Mouse (Mus musculus): ENCODE data around the gene Fgfr2.
"Not testable (repeated sequence)": the region's sequence is repeated elsewhere in the genome, so short reads cannot be mapped to it uniquely, and the experiment has no call there.

Gene Fgfr2

DNA sequence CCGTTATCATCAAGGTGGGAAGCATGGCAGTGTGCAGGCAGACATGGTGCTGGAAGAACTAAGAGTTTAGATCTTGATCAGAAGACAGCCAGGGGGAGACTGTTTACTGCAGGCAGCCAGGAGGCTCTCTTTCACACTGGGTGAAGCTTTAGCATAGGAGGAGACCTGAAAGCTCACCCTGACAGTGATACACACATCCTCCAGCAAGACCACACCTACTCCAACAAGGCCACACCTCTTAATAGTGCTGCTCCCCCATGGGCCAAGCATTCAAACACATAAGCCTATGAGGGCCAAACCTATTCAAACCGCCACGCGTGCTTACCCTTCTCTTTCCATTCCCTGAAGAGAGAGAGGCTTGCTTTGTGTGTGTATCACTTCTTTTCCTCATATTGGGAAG, 2559.9 kb downstream of the Fgfr2 start:
- no peak for DNase-seq (ENCODE audit: low read depth)

DNA sequence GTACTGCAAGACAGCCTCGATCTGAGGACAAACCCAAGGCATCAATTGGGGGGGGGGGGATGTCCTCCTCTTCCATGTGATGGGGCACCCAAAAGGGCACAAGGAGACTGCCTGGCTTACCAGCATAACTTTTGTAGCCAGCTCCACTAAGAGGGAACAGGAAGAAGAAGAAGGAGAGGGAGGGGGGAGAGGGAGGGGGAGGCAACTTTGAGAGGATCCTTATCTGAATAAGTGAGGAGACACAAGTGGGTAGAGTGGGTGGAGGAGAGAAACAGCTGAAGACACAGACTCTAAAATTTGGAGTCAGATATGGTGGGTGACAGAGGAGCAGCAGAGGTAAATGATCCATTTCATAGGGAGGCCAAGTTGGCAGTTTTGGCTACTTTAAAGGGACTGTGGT, 2562.2 kb downstream of the Fgfr2 start:
- DNase-seq (ENCODE audit: low read depth), result no peak

DNA sequence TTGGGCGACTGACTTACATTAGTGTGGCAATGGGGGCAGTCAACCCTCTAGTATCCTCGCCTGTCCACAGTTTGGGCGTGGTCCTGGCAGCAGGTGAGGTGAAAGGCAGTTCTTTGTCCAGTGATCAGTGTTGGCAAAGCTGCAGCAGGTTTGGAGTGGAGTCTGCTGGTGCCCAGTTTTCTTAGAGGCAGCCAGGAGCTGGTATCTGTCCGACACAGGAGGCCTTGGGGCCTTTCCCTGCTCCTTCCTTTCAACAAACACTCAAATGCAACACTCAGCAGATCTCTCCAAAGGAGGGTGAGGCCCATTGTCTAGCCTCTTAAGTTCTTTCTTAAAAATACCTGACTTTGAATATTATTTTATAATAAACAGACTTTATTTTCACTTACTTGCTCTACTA, 2564.6 kb downstream of the Fgfr2 start:
- DNase-seq (ENCODE audit: low read depth), result no peak

DNA sequence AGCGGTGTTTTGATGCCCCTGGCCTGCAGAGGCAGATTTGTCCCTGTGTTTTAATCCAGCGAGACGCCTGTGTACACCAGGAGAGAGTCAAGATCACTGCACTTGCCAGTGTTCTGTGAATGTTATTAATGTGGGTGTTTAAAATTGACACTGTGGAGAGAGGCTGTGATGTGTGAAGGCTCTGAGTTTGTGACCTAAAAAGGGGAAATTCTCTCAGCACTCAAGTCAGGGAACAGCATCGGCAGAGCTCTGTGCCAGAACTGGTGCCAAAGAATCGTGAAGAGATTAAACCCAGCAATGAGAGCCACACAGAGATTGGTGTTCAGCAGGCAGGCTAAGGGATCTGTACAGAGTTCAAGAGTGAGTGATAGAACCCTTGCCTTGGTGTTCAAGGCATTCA, 2567.6 kb downstream of the Fgfr2 start:
- DNase-seq (ENCODE audit: low read depth), result no peak

DNA sequence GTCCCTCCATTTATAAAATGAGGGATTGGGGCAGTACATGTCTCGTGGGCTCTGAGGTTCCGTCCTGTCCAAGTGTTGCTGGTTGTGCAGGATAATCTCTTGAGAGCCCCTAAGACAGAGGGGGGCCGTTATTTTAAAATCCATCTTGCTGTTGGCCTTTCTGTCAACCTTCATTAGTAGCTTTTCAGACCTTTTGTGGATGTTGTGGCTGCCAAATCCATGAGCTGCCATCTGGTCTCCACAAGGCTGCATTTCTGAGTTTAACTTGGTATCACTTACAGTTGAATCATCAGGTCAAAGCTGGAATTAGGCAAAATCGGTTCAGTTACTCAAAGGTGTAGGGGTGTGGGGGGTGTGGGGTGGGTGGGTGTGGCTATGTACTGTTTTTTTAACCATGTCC, 2569.8 kb downstream of the Fgfr2 start:
- peak; percentile 49 for DNase-seq (ENCODE audit: low read depth)

DNA sequence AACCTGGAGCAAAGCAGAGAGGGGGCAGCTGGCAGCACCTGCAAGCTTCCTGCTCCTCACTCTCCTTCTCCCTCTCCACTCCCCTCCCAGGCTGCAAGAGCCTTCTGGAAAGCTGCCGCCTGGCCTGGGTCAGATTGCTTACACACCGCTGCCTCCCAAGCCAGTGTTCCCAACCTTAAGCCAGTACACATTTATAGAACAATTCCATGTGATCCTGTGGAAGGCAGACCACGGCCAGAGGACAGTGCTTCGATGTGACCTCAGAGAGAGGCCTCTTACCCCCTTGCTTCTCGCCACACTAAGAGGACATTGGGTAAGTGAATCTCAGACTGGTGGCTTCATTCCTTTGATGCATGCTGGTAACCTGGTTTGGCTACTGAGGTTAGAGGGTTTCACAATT, 2570.4 kb downstream of the Fgfr2 start:
- DNase-seq (ENCODE audit: low read depth), result peak; percentile 73

DNA sequence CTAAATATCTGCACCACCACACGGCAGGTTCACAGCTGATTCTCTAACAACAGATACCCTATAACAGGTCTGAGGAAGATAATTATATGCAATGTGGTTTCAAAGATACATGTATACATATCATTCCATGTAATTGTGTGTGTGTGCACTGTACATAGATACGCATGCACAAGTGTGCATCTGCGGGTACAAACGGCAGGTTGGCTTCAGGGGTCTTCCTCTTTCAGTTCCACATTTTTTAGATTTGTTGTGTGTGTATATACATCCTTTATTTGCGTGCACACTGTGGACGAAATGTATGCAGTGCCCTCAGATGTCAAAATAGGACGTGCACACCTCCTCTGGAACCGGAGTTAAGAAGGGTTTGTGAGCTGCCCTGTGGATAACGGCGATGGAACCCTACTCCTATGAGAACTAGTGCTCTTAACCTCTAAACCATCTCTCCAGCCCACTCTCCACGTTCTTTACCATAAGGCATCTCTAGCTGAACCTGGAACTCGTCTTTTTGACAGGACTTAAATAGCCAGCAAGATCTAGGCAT, 2575.4 kb downstream of the Fgfr2 start:
- DNase-seq (ENCODE audit: low read depth), result no peak

DNA sequence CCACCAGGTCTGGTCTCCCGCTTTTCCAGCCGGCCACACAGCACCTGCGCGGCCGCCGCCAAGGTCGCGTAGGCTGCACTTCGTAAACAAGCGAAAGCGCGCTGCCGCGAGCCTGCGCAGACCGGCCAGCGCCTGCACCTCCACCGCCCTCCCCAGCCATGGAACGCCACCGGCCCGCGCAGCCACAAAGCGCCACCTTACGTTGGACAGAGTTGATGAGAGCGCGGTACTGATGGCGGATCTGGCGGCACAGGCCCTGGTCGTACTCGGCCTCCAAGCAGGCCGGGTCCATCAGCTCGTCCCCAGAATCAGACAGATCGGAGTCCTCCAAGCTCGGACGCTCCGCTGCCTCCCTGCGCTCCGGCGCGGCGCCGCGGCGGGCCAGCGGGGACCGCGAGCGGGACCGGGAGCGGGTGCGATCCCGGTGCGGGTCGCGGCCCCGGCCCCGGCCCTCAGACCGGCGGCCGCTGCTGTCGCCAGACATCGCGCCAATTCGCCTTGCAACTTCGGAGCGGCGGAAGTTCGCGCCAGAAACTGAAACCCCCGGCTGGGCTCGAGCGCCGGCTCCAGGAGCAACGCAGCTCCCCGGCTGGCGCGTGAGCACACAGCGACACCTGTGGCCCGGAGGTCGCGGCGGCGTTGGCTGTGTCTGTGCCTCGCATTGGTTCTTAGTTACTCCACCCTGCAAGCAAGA, 2576.2 kb downstream of the Fgfr2 start:
- DNase-seq (ENCODE audit: low read depth), result peak; percentile 81

DNA sequence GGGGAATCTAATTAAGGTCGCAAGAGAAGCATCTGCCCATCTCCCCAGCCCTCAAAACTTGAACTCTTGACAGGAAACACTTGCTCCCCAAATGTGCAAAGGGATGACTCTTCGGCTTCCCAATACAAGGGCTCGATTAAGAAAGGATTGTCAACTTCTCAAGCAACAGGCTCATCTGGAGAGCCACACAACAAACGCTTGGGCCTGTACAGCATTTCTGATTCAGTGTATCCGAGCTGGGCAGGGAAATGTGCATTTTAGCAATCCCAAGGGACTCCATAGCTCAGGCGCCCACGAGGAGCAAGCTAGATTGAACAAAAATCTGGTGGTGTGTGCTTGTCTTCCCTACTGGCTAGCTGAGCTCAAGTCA, 2576.7 kb downstream of the Fgfr2 start:
- no peak for DNase-seq (ENCODE audit: low read depth)

DNA sequence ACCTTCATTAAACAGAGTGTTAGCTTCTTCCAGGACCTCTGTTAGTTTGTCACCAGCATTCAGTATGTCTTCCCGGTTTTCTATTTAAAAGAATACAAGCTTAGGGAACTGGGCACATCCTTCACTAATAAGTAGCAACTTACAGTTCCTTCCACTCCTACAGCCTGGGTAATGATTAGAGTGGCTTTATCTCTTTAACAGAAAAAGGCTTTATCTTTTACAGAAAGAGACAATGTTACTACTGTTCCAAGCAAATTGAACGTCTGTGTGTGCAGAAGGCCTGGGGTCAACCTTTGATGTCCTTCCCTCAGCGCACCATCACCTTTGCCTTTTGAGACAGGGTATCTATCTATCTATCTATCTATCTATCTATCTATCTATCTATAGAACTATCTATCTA, 2577.3 kb downstream of the Fgfr2 start:
- no peak for DNase-seq (ENCODE audit: low read depth)

DNA sequence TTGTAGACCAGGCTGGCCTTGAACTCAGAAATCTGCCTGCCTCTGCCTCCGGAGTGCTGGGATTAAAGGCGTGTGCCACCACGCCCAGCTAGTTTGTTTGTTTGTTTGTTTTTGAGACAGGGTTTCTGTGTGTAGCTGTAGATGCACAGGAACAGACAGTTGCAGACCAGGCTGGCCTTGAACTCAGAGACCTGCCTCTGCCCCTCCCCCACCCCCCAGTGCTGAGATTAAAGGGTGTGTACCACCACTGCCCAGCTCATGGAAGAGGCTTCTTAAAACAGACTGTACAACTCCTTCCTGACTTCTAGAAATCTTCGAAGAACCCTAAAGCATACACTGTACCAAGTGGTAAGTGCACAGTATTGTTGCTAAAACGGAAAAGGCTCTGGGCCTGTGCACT, 2577.7 kb downstream of the Fgfr2 start:
- no peak for DNase-seq (ENCODE audit: low read depth)

DNA sequence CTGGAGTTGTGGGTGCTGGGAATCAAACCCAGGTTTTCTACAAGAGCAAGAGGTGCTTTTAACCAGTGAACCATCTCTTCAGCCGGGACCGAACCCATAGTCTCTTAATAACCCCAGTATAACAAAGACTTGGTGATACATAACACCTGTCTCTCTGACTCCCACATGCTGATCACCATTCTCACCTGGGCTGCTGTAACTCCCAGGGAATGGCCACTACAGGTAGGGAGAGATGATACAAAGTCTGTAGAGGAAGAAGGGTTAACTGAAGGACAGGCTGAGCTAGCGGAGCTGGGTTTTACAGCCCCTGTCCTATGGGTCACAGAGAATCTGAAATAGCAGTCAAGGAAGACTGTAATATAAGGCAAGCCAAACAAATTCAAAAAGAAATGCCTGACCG, 2580.0 kb downstream of the Fgfr2 start:
- no peak for DNase-seq (ENCODE audit: low read depth)

DNA sequence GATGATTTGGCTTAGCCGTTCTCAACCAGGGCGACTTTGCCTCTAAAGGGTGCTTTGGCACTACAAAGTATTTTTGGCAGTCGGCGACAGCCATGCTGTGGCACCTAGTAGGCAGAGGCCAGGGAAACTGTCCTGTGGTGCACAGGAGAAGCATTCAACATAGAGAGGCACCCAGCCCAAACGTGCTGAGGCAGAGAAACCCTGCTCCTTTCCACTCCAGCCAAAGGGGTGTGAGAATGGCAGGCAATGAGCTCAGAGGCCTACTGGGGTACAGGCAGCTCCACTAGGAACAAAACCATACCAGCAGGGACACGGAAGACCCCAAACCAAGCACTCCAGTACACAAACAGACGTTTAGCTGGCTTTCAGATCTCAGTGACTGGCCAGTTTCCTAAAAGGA, 2583.0 kb downstream of the Fgfr2 start:
- DNase-seq (ENCODE audit: low read depth), result no peak

DNA sequence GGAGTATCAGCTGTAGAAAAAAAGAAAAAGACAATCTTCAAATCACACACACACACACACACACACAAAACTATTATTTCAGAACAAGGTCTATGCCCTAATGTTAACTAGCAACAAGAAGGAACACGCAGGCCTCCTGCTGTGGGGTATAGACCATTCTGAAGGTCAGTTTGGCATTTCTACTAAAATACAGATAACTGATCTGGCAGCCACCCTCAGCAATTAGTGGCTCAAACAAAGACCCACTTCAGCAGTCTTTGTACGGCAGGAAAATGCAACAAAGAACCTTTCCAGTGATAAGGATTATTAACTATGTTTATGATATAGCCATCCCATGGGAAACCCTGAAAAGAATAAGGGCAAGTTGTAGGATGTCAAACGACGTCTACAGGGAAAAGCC, 2586.1 kb downstream of the Fgfr2 start:
- DNase-seq (ENCODE audit: low read depth), result no peak

DNA sequence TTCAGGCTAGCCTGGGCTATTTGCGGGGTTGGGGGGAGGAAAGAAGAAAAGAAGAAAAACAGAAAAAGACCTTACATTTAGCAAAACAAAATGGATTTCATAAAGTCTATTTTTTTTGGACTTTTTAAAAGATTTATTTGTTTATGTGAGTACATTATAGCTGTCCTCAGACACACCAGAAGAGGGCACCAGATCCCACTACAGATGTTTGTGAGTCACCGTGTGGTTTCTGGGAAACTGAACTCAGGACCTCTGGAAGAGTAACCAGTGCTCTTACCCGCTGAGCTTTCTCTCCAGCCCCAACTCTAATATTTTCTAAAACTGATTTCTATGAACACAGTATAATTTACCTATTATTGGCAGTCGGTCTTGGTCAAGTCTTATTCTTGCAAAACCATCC, 2588.0 kb downstream of the Fgfr2 start:
- no peak for DNase-seq (ENCODE audit: low read depth)

DNA sequence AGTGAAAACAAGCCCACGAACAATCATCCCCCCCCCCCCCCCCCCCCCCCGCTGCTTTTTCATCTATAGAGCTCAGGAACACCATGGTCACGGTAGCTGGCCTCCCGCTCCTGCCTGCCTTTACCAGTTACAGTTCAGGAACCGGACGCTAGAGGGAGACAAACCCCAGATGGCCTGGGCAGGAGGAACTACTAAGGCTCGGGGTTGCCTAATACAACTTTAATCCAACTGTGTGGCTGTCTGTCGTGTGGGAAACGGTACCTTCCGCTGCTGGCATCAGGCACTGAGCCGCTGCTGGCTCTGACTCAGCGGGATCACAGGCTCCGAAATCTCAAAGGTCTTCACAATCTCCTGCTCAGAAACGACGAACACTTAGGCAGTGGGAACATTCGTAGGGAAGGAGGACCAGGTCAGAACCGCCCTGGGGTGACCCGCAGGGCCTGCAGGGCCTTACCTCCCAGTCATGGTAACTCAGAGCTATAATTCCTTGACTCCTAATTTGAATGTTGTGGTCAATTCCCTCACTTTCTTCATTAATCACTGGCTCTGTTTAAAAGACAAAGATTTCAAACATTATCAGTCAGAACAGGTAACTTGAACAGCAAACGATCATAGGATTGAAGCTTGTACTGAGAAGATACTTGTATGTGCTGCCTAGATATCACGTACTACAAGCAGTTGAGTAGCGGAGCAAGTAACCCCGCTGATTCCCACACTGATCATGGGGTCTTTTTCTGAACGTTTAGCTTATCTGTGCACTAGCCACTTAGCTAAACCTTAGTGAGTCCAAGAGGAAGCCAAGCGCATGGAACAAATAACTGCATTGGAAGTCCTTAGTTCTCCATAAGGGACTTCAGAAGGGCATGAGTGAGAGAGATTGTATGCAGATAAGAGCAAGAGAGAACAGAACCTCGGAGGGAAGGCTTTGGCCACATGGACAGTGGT, 2589.6 kb downstream of the Fgfr2 start:
- DNase-seq (ENCODE audit: low read depth), result peak; percentile 88

DNA sequence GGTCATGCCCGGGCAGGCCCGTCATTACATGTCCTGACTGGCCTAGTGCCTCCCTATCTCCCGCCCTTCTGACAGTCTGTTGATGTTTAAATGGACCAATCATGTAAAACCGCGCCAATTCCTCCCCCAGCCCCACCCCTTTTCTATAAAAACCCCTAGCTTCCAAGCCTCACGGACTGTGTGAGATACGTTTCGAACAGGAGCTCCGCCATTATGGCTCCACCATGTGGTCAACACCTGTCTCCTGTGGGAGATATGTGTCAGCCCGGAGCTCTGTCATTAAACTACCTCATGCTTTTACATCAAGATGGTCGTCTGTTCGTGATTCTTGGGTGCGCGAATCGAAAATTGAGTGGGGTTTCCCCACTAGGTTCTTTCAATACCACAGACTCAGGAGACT, 2592.0 kb downstream of the Fgfr2 start:
- not testable (repeated sequence) for DNase-seq (ENCODE audit: low read depth)

DNA sequence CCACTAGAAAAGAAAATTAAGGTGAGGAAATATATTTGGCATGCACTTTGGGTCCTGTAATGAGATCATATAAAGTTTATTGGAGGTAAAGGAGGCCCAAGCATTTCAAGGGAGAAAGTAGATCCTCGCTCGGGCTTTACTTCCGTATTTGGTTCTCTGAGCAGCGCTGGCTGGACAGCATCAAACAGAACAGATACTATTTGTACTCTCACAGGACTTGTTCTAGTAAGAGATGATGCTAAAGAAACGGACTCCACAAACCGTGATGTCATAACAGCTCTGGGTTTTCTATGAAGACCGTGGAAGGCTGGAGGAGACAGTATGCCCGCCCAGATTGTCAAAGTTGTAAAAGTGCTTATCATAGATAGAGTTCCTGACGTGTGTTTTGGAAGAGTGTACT, 2595.8 kb downstream of the Fgfr2 start:
- DNase-seq (ENCODE audit: low read depth), result no peak

DNA sequence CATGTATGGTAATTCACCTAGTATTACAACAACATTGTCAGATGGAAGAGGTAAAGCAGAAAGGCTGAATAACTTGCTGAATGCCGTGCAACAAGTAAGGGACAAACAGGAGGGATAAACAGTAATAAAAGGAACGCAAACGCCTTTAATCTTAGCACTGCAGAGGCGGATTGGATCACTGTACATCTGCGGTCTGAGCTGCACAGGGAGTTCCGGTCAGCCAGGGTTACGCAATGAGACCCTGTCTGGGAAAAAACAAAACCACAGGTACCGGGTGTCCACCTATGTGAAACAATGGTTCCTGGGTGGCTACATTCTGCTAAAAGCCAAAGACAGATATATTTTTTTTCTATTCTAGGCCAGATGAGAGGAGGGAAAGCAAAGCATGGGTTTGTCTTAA, 2599.7 kb downstream of the Fgfr2 start:
- DNase-seq (ENCODE audit: low read depth), result no peak

DNA sequence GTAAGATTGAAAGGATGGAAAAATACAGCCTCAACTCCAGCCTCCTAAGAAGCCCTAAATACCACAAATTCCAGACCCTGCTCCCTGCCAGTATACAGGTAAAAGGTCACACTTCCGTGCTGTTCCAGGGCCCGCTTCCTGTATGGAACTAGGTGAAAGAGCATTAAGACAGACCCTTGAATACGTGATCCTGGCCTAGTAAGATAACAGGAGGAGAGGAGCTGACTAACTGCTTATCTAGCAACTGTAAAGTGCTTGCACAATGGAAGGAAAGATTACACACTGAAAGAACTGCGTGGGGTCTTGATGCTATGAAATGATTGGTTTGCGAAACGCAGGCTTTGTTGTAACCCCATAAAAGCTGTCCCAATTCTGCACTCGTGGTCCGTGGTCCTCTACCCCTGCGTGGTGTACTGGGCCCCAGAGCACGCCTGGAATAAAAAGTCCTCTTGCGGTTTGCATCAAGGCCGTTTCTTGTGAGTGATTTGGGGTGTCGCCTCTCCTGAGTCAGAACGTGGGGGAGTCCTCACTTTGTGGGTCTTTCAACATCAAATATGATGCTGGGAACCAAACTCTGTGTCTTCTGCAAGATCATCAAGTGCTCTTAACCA, 2602.2 kb downstream of the Fgfr2 start:
- DNase-seq (ENCODE audit: low read depth), result no peak

DNA sequence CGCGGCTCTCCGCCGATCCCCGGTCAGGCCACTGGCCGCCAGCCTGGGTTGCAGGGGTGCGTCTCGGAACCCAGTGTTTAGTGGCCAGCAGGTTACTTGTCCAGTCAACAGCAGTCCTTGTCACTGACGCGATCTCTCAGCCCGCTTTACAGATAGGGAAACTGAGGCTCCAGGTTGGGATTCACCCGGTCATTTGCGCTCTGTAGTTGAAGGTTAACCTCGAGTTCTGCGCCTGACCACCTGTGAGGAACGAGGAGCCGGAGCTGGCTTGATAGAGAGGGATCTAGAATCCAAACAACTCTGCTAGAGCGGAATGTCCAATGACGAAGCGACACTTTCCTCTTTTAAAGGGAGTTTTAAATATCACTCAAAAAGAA, 2603.1 kb downstream of the Fgfr2 start, which contains the start of gene Ate1:
Gene Ate1 (minus strand): TSS at position 321 of the 377 bp plus-strand sequence.
- no peak for DNase-seq (ENCODE audit: low read depth)

DNA sequence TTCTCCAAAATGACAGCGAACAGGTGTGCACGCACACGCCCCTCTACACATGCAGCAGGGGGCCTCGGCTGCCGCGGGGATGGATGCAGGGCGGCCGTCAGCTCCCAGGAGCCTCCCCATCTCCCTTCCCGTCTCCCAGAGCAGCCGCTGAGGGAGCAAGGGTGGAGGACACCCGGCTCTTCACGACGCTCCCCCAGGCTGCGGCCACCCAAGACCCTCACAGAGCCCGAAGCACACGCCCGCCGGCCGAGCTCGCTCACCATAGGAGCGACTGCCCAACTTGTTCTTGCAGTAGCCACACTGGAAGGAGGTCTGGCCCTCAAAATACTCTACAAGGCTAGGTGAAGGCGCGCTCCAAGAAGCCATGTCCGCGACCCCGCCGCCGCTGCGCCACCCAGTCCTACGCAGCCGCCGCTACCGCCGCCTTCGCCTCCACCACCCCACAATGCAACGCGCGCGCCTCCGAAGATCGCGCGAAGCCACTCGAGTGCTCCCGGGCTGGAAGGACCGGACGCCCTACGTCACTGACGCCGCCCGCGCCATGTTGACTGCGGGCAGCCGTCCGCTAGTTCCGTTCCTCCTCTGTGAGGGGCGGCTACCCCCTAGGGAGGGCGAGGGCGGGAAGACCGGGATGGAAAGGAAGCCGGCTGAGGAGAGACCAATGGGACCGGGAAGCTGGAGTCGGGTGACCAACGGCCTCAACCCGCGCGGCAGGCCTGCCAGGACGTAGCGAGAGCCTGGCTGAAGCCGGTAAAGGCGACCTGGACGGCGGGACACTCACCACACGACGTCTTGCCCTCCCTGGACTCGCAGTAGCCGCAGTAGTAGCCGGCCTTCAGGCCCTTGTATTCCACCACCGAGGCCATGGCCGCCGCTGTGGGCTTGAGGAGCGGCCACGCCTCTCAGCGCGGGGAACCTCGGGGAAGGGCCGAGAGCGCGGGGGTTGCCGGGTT, 2603.8 kb downstream of the Fgfr2 start:
- DNase-seq (ENCODE audit: low read depth), result peak; percentile 94

Measured in fibroblast of lung, adult 2 months (primary cell).